Mouse (Mus musculus) embryonic facial prominence, embryonic 14.5 days (tissue): ENCODE results near the gene Ccl26. TPM values are rescaled to one million over a fixed set of nuclear protein-coding genes. Genes with fewer than 3 reads are reported as not detected.

ENCODE experiments used
- ATAC-seq: fragments of 200-750 bp; cut with Nextera tagmentation; 2 replicates; pipeline ENCODE4 v1.8.0; 2017; ENCODE audit warnings: low read depth, moderate number of reproducible peaks, moderate TSS enrichment
- DNase-seq: peaks from one replicate; pipeline ENCODE4 v3.0.0-alpha.2; 2015; ENCODE audit warnings: low spot score
- H3K27ac ChIP-seq: fragments of 300-500 bp; sonication (generic); replicated peaks from 2 replicates; pipeline ENCODE4 v1.5.1; 2014; ENCODE audit warnings: low read depth, mild to moderate bottlenecking, low read length, moderate library complexity
- H3K27me3 ChIP-seq: fragments of 300-500 bp; sonication (generic); replicated peaks from 2 replicates; pipeline ENCODE4 v1.6.1; 2014; ENCODE audit warnings: low read length; ENCODE audit not compliant: control insufficient read depth, insufficient read depth
- H3K36me3 ChIP-seq: fragments of 300-500 bp; sonication (generic); 2 replicates; pipeline ENCODE4 v1.6.1; 2014; ENCODE audit warnings: low read length, mixed read lengths; ENCODE audit not compliant: control insufficient read depth, insufficient read depth
- H3K4me1 ChIP-seq: fragments of 300-500 bp; sonication (generic); 2 replicates; pipeline ENCODE4 v1.6.1; 2014; ENCODE audit warnings: antibody characterized with exemption, low read length; ENCODE audit not compliant: control insufficient read depth, insufficient read depth
- H3K4me2 ChIP-seq: fragments of 300-500 bp; sonication (generic); 2 replicates; pipeline ENCODE4 v1.6.1; 2014; ENCODE audit warnings: low read depth, mild to moderate bottlenecking, low read length, moderate library complexity, mixed read lengths
- H3K4me3 ChIP-seq: fragments of 300-500 bp; sonication (generic); 2 replicates; pipeline ENCODE4 v1.5.1; 2014; ENCODE audit warnings: low read depth, mild to moderate bottlenecking, low read length
- H3K9ac ChIP-seq: fragments of 300-500 bp; sonication (generic); 2 replicates; pipeline ENCODE4 v1.6.1; 2014; ENCODE audit warnings: low read depth, mild to moderate bottlenecking, low read length, moderate library complexity, mixed read lengths
- H3K9me3 ChIP-seq: fragments of 300-500 bp; sonication (generic); 2 replicates; pipeline ENCODE4 v1.6.1; 2016; ENCODE audit warnings: low read length; ENCODE audit not compliant: control insufficient read depth
- WGBS: fragments of 180-500 bp; shearing (Covaris S2); extraction: QIAGEN DNeasy Blood & Tissue Kit; methylation state at CpG from one replicate; pipeline ENCODE4 v1.1.7; 2014; 5-methylcytosine and 5-hydroxymethylcytosine counted together
- polyA plus RNA-seq: library from polyadenylated mRNA; unstranded; fragments of >200 nt; fragmentation: Nextera tagmentation; extraction: Ambion mirVana; gene quantifications from 2 replicates; pipeline ENCODE4 v1.2.1, GENCODE M21; 2014

Gene Ccl26
- polyA plus RNA-seq, 1 experiment from 2014 or later = not detected

- no peaks in the 10 kb centered on the region for H3K9me3 ChIP-seq
- ATAC-seq (no peak), DNase-seq (no peak)
- H3K36me3 ChIP-seq = no peaks in the 10 kb centered on the region
- no peak overlapping the region for H3K4me3 ChIP-seq
- no peak overlapping the region for H3K4me2 ChIP-seq
- no peaks in the 10 kb centered on the region for H3K4me1 ChIP-seq
- no peak overlapping the region for H3K9ac ChIP-seq
- WGBS = 85% methylated on average over 10 of the region's 10 CpGs
- no peak overlapping the region for H3K27ac ChIP-seq
- no peaks in the 10 kb centered on the region for H3K27me3 ChIP-seq
Measured at GRCm38 (mm10) chr5:135579331-135579751, 16.0 kb upstream of the Ccl26 start.

GRCm38 (mm10) chr5:135576055-135576454 lies 12.7 kb upstream of the Ccl26 start:
- Histone ChIP-seq H3K4me2 (no peak overlapping the region), H3K27ac (no peak overlapping the region), H3K4me3 (no peak overlapping the region), H3K4me1 (no peaks in the 10 kb centered on the region), H3K27me3 (no peaks in the 10 kb centered on the region), H3K36me3 (no peaks in the 10 kb centered on the region), H3K9me3 (no peaks in the 10 kb centered on the region), H3K9ac (no peak overlapping the region)
- ATAC-seq (no peak), DNase-seq (no peak)
- 65% methylated on average over 4 of the region's 4 CpGs for WGBS

- Histone ChIP-seq H3K36me3 (no peaks in the 10 kb centered on the region), H3K9me3 (no peaks in the 10 kb centered on the region), H3K4me2 (no peak within 1 kb of the TSS), H3K4me3 (no peak within 1 kb of the TSS), H3K9ac (no peak within 1 kb of the TSS), H3K27me3 (no peaks in the 10 kb centered on the region), H3K4me1 (no peaks in the 10 kb centered on the region), H3K27ac (no peak within 1 kb of the TSS)
- DNase-seq (no peak), ATAC-seq (no peak)
- WGBS = 89% methylated on average over 6 of the region's 6 CpGs
Measured at GRCm38 (mm10) chr5:135573006-135573405, 9.6 kb upstream of the Ccl26 start, which contains the start of gene Ccl24. Gene Ccl24, minus strand, starts transcription at chr5:135573049.

GRCm38 (mm10) chr5:135568698-135569097 lies 5.3 kb upstream of the Ccl26 start:
- ATAC-seq (no peak), DNase-seq (peak; percentile 21)
- no peak overlapping the region for H3K4me2 ChIP-seq
- H3K4me3 ChIP-seq = no peak overlapping the region
- H3K27ac ChIP-seq = no peak overlapping the region
- no peaks in the 10 kb centered on the region for H3K27me3 ChIP-seq
- no peaks in the 10 kb centered on the region for H3K9me3 ChIP-seq
- no peaks in the 10 kb centered on the region for H3K4me1 ChIP-seq
- WGBS = 65% methylated on average over 6 of the region's 6 CpGs
- H3K36me3 ChIP-seq = no peaks in the 10 kb centered on the region
- H3K9ac ChIP-seq = no peak overlapping the region

GRCm38 (mm10) chr5:135567556-135568265 lies 4.3 kb upstream of the Ccl26 start:
- 87% methylated on average over 6 of the region's 6 CpGs for WGBS
- no peak overlapping the region for H3K4me3 ChIP-seq
- DNase-seq = peak; percentile 19

GRCm38 (mm10) chr5:135557671-135558070 lies 5.7 kb downstream of the Ccl26 start:
- no peaks in the 10 kb centered on the region for H3K9me3 ChIP-seq
- H3K27me3 ChIP-seq = no peaks in the 10 kb centered on the region
- H3K36me3 ChIP-seq = no peaks in the 10 kb centered on the region
- 51% methylated on average over 3 of the region's 3 CpGs for whole genome bisulfite sequencing
- peak; percentile 33; the same call in 1 of the 2 replicates for ATAC-seq
- no peak overlapping the region for H3K4me2 ChIP-seq
- DNase-seq = peak; percentile 30
- no peaks in the 10 kb centered on the region for H3K4me1 ChIP-seq
- no peak overlapping the region for H3K9ac ChIP-seq
- no peak overlapping the region for H3K4me3 ChIP-seq
- H3K27ac ChIP-seq = no peak overlapping the region; the same call in 1 of the 2 replicates

More at GRCm38 (mm10) chr5:135567556-135568265, 4.3 kb upstream of the Ccl26 start:
- no peaks in the 10 kb centered on the region for H3K27me3 ChIP-seq
- ATAC-seq = no peak
- no peaks in the 10 kb centered on the region for H3K4me1 ChIP-seq
- no peaks in the 10 kb centered on the region for H3K36me3 ChIP-seq
- H3K9ac ChIP-seq = no peak overlapping the region
- H3K9me3 ChIP-seq = no peaks in the 10 kb centered on the region
- H3K4me2 ChIP-seq = no peak overlapping the region
- no peak overlapping the region for H3K27ac ChIP-seq

GRCm38 (mm10) chr5:135557051-135557450 lies 6.3 kb downstream of the Ccl26 start:
- H3K9me3 ChIP-seq = no peaks in the 10 kb centered on the region
- ATAC-seq (peak; percentile 91), DNase-seq (peak; percentile 58)
- H3K27ac ChIP-seq = peak overlapping the region; percentile 4; the same call in 1 of the 2 replicates
- H3K36me3 ChIP-seq = no peaks in the 10 kb centered on the region
- no peak overlapping the region for H3K4me2 ChIP-seq
- 17% methylated on average over 4 of the region's 4 CpGs for WGBS
- H3K4me1 ChIP-seq = no peaks in the 10 kb centered on the region
- no peak overlapping the region for H3K9ac ChIP-seq
- no peak overlapping the region for H3K4me3 ChIP-seq
- no peaks in the 10 kb centered on the region for H3K27me3 ChIP-seq

GRCm38 (mm10) chr5:135556259-135556658 lies 7.1 kb downstream of the Ccl26 start:
- Histone ChIP-seq H3K4me1 (no peaks in the 10 kb centered on the region), H3K9me3 (no peaks in the 10 kb centered on the region), H3K4me3 (no peak overlapping the region), H3K27me3 (no peaks in the 10 kb centered on the region), H3K9ac (no peak overlapping the region), H3K36me3 (no peaks in the 10 kb centered on the region), H3K27ac (no peak overlapping the region), H3K4me2 (no peak overlapping the region)
- ATAC-seq (no peak), DNase-seq (no peak)
- WGBS = 67% methylated on average over 4 of the region's 4 CpGs

- no peak for DNase-seq
- no peaks in the 10 kb centered on the region for H3K9me3 ChIP-seq
- H3K4me3 ChIP-seq = no peak overlapping the region
- H3K4me1 ChIP-seq = no peaks in the 10 kb centered on the region
- H3K36me3 ChIP-seq = no peaks in the 10 kb centered on the region
- H3K27ac ChIP-seq = no peak overlapping the region
- 73% methylated on average over 3 of the region's 3 CpGs for WGBS
- H3K4me2 ChIP-seq = no peak overlapping the region
- no peak overlapping the region for H3K9ac ChIP-seq
- H3K27me3 ChIP-seq = no peaks in the 10 kb centered on the region
- no peak for ATAC-seq
Measured at GRCm38 (mm10) chr5:135551591-135551990, 11.8 kb downstream of the Ccl26 start.
